Mouse (Mus musculus) forebrain, embryonic 12.5 days (tissue): ENCODE measurements around the gene AB124611. TPM values are rescaled to one million over a fixed set of nuclear protein-coding genes. Genes with fewer than 3 reads are reported as not detected.
"Not testable (repeated sequence)": the region's sequence is repeated elsewhere in the genome, so short reads cannot be mapped to it uniquely, and the experiment has no call there.

ENCODE experiments used
- ATAC-seq: fragments of 200-750 bp; cut with Nextera tagmentation; 2 replicates; pipeline ENCODE4 v1.8.0; 2017; ENCODE audit warnings: moderate TSS enrichment; ENCODE audit not compliant: low FRiP score
- H3K27ac ChIP-seq: fragments of 300-500 bp; sonication (generic); 2 replicates; pipeline ENCODE4 v1.5.1; 2016; ENCODE audit warnings: mild to moderate bottlenecking
- H3K27me3 ChIP-seq: fragments of 300-500 bp; sonication (generic); 2 replicates; pipeline ENCODE4 v1.6.1; 2016; ENCODE audit warnings: mild to moderate bottlenecking
- H3K36me3 ChIP-seq: fragments of 300-500 bp; sonication (generic); replicated peaks from 2 replicates; pipeline ENCODE4 v1.6.1; 2016; ENCODE audit warnings: mild to moderate bottlenecking
- H3K4me1 ChIP-seq: fragments of 300-500 bp; sonication (generic); 2 replicates; pipeline ENCODE4 v1.6.1; 2016
- H3K4me2 ChIP-seq: fragments of 300-500 bp; sonication (generic); 2 replicates; pipeline ENCODE4 v1.6.1; 2016; ENCODE audit warnings: mild to moderate bottlenecking, moderate library complexity
- H3K4me3 ChIP-seq: fragments of 300-500 bp; sonication (generic); replicated peaks from 2 replicates; pipeline ENCODE4 v1.5.1; 2016; ENCODE audit warnings: mild to moderate bottlenecking
- H3K9ac ChIP-seq: fragments of 300-500 bp; sonication (generic); 2 replicates; pipeline ENCODE4 v1.6.1; 2016; ENCODE audit warnings: mild to moderate bottlenecking
- H3K9me3 ChIP-seq: fragments of 300-500 bp; sonication (generic); 2 replicates; pipeline ENCODE4 v1.6.1; 2016
- WGBS: fragments of 180-500 bp; shearing (Covaris S2); methylation state at CpG from one replicate; pipeline ENCODE4 v1.1.7; 2016; 5-methylcytosine and 5-hydroxymethylcytosine counted together
- polyA plus RNA-seq: library from polyadenylated mRNA; unstranded; fragments of >200 nt; fragmentation: Nextera tagmentation; extraction: Ambion mirVana; gene quantifications from 2 replicates; pipeline ENCODE4 v1.2.1, GENCODE M21; 2016

The AB124611 gene
- polyA plus RNA-seq, 1 experiment from 2014 or later: 7.2 TPM

- H3K9me3 ChIP-seq: no peaks in the 10 kb centered on the region
- no peak overlapping the region for H3K9ac ChIP-seq
- H3K4me1 ChIP-seq: peaks cover 14% of the 10 kb centered on the region
- H3K27me3 ChIP-seq: no peaks in the 10 kb centered on the region
- no peak overlapping the region for H3K27ac ChIP-seq
- H3K36me3 ChIP-seq: peaks cover 62% of the 10 kb centered on the region
- H3K4me3 ChIP-seq: no peak overlapping the region
- ATAC-seq: no peak
- H3K4me2 ChIP-seq: no peak overlapping the region
These were observed 20.2 kb upstream of the AB124611 start for GRCm38 (mm10) chr9:21505767-21506166.

GRCm38 (mm10) chr9:21507753-21508430, 18.1 kb upstream of the AB124611 start:
- no peak for ATAC-seq
- WGBS: 92% methylated on average over 15 of the region's 15 CpGs
- Histone ChIP-seq H3K27me3 (no peaks in the 10 kb centered on the region), H3K4me1 (peaks cover 18% of the 10 kb centered on the region), H3K9me3 (no peaks in the 10 kb centered on the region), H3K4me3 (no peak overlapping the region), H3K9ac (no peak overlapping the region), H3K36me3 (peaks cover 57% of the 10 kb centered on the region), H3K4me2 (no peak overlapping the region), H3K27ac (no peak overlapping the region)

GRCm38 (mm10) chr9:21508871-21509404, 17.0 kb upstream of the AB124611 start:
- no peak overlapping the region for H3K27ac ChIP-seq

GRCm38 (mm10) chr9:21509772-21510688, 15.9 kb upstream of the AB124611 start, which contains the start of gene Tmed1:
Gene Tmed1, minus strand, starts transcription at chr9:21510252.
- peak; percentile 96 for ATAC-seq
- peaks cover 36% of the 10 kb centered on the region for H3K36me3 ChIP-seq
- H3K9ac ChIP-seq: peak within 1 kb of the TSS; percentile 71
- under 1% methylated on average over 44 of the region's 44 CpGs for WGBS
- peak within 1 kb of the TSS; percentile 92 for H3K27ac ChIP-seq
- H3K4me3 ChIP-seq: peak within 1 kb of the TSS; percentile 71
- peak within 1 kb of the TSS; percentile 66 for H3K4me2 ChIP-seq
- no peaks in the 10 kb centered on the region for H3K27me3 ChIP-seq
- H3K4me1 ChIP-seq: peaks cover 18% of the 10 kb centered on the region
- H3K9me3 ChIP-seq: no peaks in the 10 kb centered on the region

More at GRCm38 (mm10) chr9:21508871-21509404, 17.0 kb upstream of the AB124611 start:
- Histone ChIP-seq H3K36me3 (peaks cover 47% of the 10 kb centered on the region), H3K4me2 (peak overlapping the region; percentile 66), H3K27me3 (no peaks in the 10 kb centered on the region), H3K4me1 (peaks cover 18% of the 10 kb centered on the region), H3K9me3 (no peaks in the 10 kb centered on the region), H3K9ac (peak overlapping the region; percentile 71), H3K4me3 (peak overlapping the region; percentile 71)
- ATAC-seq: no peak
- WGBS: 82% methylated on average over 7 of the region's 7 CpGs

GRCm38 (mm10) chr9:21510689-21511015, 15.3 kb upstream of the AB124611 start:
- H3K36me3 ChIP-seq: peaks cover 30% of the 10 kb centered on the region
- H3K27ac ChIP-seq: peak overlapping the region; percentile 92
- H3K27me3 ChIP-seq: no peaks in the 10 kb centered on the region
- peak overlapping the region; percentile 71 for H3K9ac ChIP-seq
- WGBS: 7% methylated on average over 7 of the region's 7 CpGs
- no peak; the same call in none of the 2 replicates for ATAC-seq
- peak overlapping the region; percentile 71 for H3K4me3 ChIP-seq
- H3K4me1 ChIP-seq: peaks cover 18% of the 10 kb centered on the region
- no peaks in the 10 kb centered on the region for H3K9me3 ChIP-seq
- H3K4me2 ChIP-seq: peak overlapping the region; percentile 66

- WGBS: 81% methylated on average over 9 of the region's 9 CpGs
- Histone ChIP-seq H3K27me3 (no peaks in the 10 kb centered on the region), H3K27ac (peak overlapping the region; percentile 92; the same call in 1 of the 2 replicates), H3K9ac (peak overlapping the region; percentile 71; the same call in 1 of the 2 replicates), H3K4me3 (peak overlapping the region; percentile 71), H3K36me3 (peaks cover 26% of the 10 kb centered on the region), H3K4me1 (peaks cover 18% of the 10 kb centered on the region), H3K9me3 (no peaks in the 10 kb centered on the region), H3K4me2 (peak overlapping the region; percentile 66)
- no peak for ATAC-seq
These were observed 14.9 kb upstream of the AB124611 start for GRCm38 (mm10) chr9:21511052-21511451.

- H3K4me2 ChIP-seq: no peak overlapping the region
- 100% methylated on average over 4 of the region's 4 CpGs for WGBS
- no peak overlapping the region for H3K27ac ChIP-seq
- peaks cover 2% of the 10 kb centered on the region; the same call in 1 of the 2 replicates for H3K36me3 ChIP-seq
- ATAC-seq: no peak
- H3K4me3 ChIP-seq: no peak overlapping the region
- no peaks in the 10 kb centered on the region for H3K9me3 ChIP-seq
- H3K27me3 ChIP-seq: no peaks in the 10 kb centered on the region
- peaks cover 18% of the 10 kb centered on the region for H3K4me1 ChIP-seq
- H3K9ac ChIP-seq: no peak overlapping the region
These were observed 12.5 kb upstream of the AB124611 start for GRCm38 (mm10) chr9:21513466-21513865.

GRCm38 (mm10) chr9:21517947-21518495, 8.0 kb upstream of the AB124611 start:
- Histone ChIP-seq H3K27me3 (no peaks in the 10 kb centered on the region), H3K4me3 (no peak overlapping the region), H3K4me2 (no peak overlapping the region), H3K9me3 (no peaks in the 10 kb centered on the region), H3K4me1 (no peaks in the 10 kb centered on the region), H3K36me3 (no peaks in the 10 kb centered on the region), H3K27ac (no peak overlapping the region), H3K9ac (no peak overlapping the region)
- ATAC-seq: no peak
- 83% methylated on average over 6 of the region's 6 CpGs for WGBS

- not testable (repeated sequence) for H3K27ac ChIP-seq, H3K4me1 ChIP-seq, H3K4me2 ChIP-seq, H3K4me3 ChIP-seq, H3K9ac ChIP-seq, ATAC-seq, H3K27me3 ChIP-seq, H3K9me3 ChIP-seq, H3K36me3 ChIP-seq
- 85% methylated on average over 6 of the region's 6 CpGs for WGBS
These were observed 7.3 kb upstream of the AB124611 start for GRCm38 (mm10) chr9:21518690-21519089.

- no peak for ATAC-seq
- Histone ChIP-seq H3K27ac (no peak overlapping the region), H3K4me1 (peaks cover 3% of the 10 kb centered on the region; the same call in 1 of the 2 replicates)
These were observed 637 bp upstream of the AB124611 start for GRCm38 (mm10) chr9:21525142-21525936.

GRCm38 (mm10) chr9:21526634-21526944, 613 bp downstream of the AB124611 start:
- Histone ChIP-seq H3K4me1 (peaks cover 3% of the 10 kb centered on the region; the same call in 1 of the 2 replicates), H3K9me3 (no peaks in the 10 kb centered on the region), H3K27ac (no peak overlapping the region), H3K4me3 (no peak overlapping the region), H3K4me2 (no peak overlapping the region), H3K9ac (no peak overlapping the region), H3K27me3 (no peaks in the 10 kb centered on the region), H3K36me3 (0 out of 2 replicates have a peak, but pooled peaks cover 6% of the 10 kb centered on the region)
- no peak for ATAC-seq
- 81% methylated on average over 3 of the region's 3 CpGs for WGBS

More at GRCm38 (mm10) chr9:21525142-21525936, 637 bp upstream of the AB124611 start:
- no peaks in the 10 kb centered on the region for H3K9me3 ChIP-seq
- H3K4me3 ChIP-seq: no peak overlapping the region
- H3K9ac ChIP-seq: no peak overlapping the region
- 85% methylated on average over 7 of the region's 7 CpGs for WGBS
- 0 out of 2 replicates have a peak, but pooled peaks cover 6% of the 10 kb centered on the region for H3K36me3 ChIP-seq
- no peaks in the 10 kb centered on the region for H3K27me3 ChIP-seq
- no peak overlapping the region for H3K4me2 ChIP-seq
